Mouse (Mus musculus): ENCODE data around the gene Sohlh2. TPM values are rescaled to one million over a fixed set of nuclear protein-coding genes. Genes with fewer than 3 reads are reported as not detected.

Gene Sohlh2
- polyA plus RNA-seq, 1 experiment: 10.2 TPM

- no peaks in the 10 kb centered on the region for H3K36me3 ChIP-seq (ENCODE audit: control insufficient read depth, insufficient read depth, low read length)
- H3K4me1 ChIP-seq (ENCODE audit: control insufficient read depth, insufficient read depth, low read length): no peaks in the 10 kb centered on the region
- H3K4me3 ChIP-seq (ENCODE audit: control insufficient read depth, low read depth, low read length): no peak overlapping the region
- no peaks in the 10 kb centered on the region for H3K27me3 ChIP-seq (ENCODE audit: control insufficient read depth, insufficient read depth, low read length)
- no peak for TF ChIP-seq CTCF (IDR thresholded peaks at IDR 0.05; ENCODE audit: control insufficient read depth, insufficient read depth, insufficient replicate concordance, low read depth, low read length)
- no peak for TF ChIP-seq POLR2A (IDR thresholded peaks at IDR 0.05; ENCODE audit: control insufficient read depth, low read depth, low read length)
- H3K27ac ChIP-seq (ENCODE audit: control insufficient read depth, insufficient read depth, low read depth, low read length): no peak overlapping the region
Measured at GRCm38 (mm10) chr3:55206413-55206812, 24.6 kb downstream of the Sohlh2 start.

GRCm38 (mm10) chr3:55207665-55208064 lies 25.8 kb downstream of the Sohlh2 start:
- Histone ChIP-seq H3K4me1 (ENCODE audit: control insufficient read depth, insufficient read depth, low read length) (no peaks in the 10 kb centered on the region), H3K36me3 (ENCODE audit: control insufficient read depth, insufficient read depth, low read length) (no peaks in the 10 kb centered on the region), H3K4me3 (ENCODE audit: control insufficient read depth, low read depth, low read length) (no peak overlapping the region), H3K27ac (ENCODE audit: control insufficient read depth, insufficient read depth, low read depth, low read length) (no peak overlapping the region), H3K27me3 (ENCODE audit: control insufficient read depth, insufficient read depth, low read length) (no peaks in the 10 kb centered on the region)
- TF ChIP-seq POLR2A (IDR thresholded peaks at IDR 0.05; ENCODE audit: control insufficient read depth, low read depth, low read length) (no peak), CTCF (IDR thresholded peaks at IDR 0.05; ENCODE audit: control insufficient read depth, insufficient read depth, insufficient replicate concordance, low read depth, low read length) (no peak)

- TF ChIP-seq POLR2A (IDR thresholded peaks at IDR 0.05; ENCODE audit: control insufficient read depth, low read depth, low read length) (no peak), CTCF (IDR thresholded peaks at IDR 0.05; ENCODE audit: control insufficient read depth, insufficient read depth, insufficient replicate concordance, low read depth, low read length) (no peak)
- Histone ChIP-seq H3K4me3 (ENCODE audit: control insufficient read depth, low read depth, low read length) (no peak overlapping the region), H3K4me1 (ENCODE audit: control insufficient read depth, insufficient read depth, low read length) (no peaks in the 10 kb centered on the region), H3K27ac (ENCODE audit: control insufficient read depth, insufficient read depth, low read depth, low read length) (no peak overlapping the region), H3K27me3 (ENCODE audit: control insufficient read depth, insufficient read depth, low read length) (no peaks in the 10 kb centered on the region), H3K36me3 (ENCODE audit: control insufficient read depth, insufficient read depth, low read length) (no peaks in the 10 kb centered on the region)
Measured at GRCm38 (mm10) chr3:55212254-55212653, 30.4 kb downstream of the Sohlh2 start.

GRCm38 (mm10) chr3:55213785-55214184 lies 32.0 kb downstream of the Sohlh2 start:
- no peak for TF ChIP-seq POLR2A (IDR thresholded peaks at IDR 0.05; ENCODE audit: control insufficient read depth, low read depth, low read length)
- TF ChIP-seq CTCF (IDR thresholded peaks at IDR 0.05; ENCODE audit: control insufficient read depth, insufficient read depth, insufficient replicate concordance, low read depth, low read length): no peak
- Histone ChIP-seq H3K27ac (ENCODE audit: control insufficient read depth, insufficient read depth, low read depth, low read length) (no peak overlapping the region), H3K36me3 (ENCODE audit: control insufficient read depth, insufficient read depth, low read length) (no peaks in the 10 kb centered on the region), H3K4me3 (ENCODE audit: control insufficient read depth, low read depth, low read length) (no peak overlapping the region), H3K4me1 (ENCODE audit: control insufficient read depth, insufficient read depth, low read length) (no peaks in the 10 kb centered on the region), H3K27me3 (ENCODE audit: control insufficient read depth, insufficient read depth, low read length) (no peaks in the 10 kb centered on the region)

- Histone ChIP-seq H3K27ac (ENCODE audit: control insufficient read depth, insufficient read depth, low read depth, low read length) (no peak overlapping the region), H3K4me3 (ENCODE audit: control insufficient read depth, low read depth, low read length) (no peak overlapping the region), H3K36me3 (ENCODE audit: control insufficient read depth, insufficient read depth, low read length) (no peaks in the 10 kb centered on the region), H3K27me3 (ENCODE audit: control insufficient read depth, insufficient read depth, low read length) (no peaks in the 10 kb centered on the region), H3K4me1 (ENCODE audit: control insufficient read depth, insufficient read depth, low read length) (no peaks in the 10 kb centered on the region)
- no peak for TF ChIP-seq CTCF (IDR thresholded peaks at IDR 0.05; ENCODE audit: control insufficient read depth, insufficient read depth, insufficient replicate concordance, low read depth, low read length)
- TF ChIP-seq POLR2A (IDR thresholded peaks at IDR 0.05; ENCODE audit: control insufficient read depth, low read depth, low read length): no peak
Measured at GRCm38 (mm10) chr3:55214413-55214812, 32.6 kb downstream of the Sohlh2 start.

- Histone ChIP-seq H3K27ac (ENCODE audit: control insufficient read depth, insufficient read depth, low read depth, low read length) (no peak overlapping the region), H3K4me1 (ENCODE audit: control insufficient read depth, insufficient read depth, low read length) (no peaks in the 10 kb centered on the region), H3K4me3 (ENCODE audit: control insufficient read depth, low read depth, low read length) (no peak overlapping the region), H3K27me3 (ENCODE audit: control insufficient read depth, insufficient read depth, low read length) (no peaks in the 10 kb centered on the region), H3K36me3 (ENCODE audit: control insufficient read depth, insufficient read depth, low read length) (no peaks in the 10 kb centered on the region)
- TF ChIP-seq CTCF (IDR thresholded peaks at IDR 0.05; ENCODE audit: control insufficient read depth, insufficient read depth, insufficient replicate concordance, low read depth, low read length) (peak; percentile 66; the same call in 1 of the 2 replicates), POLR2A (IDR thresholded peaks at IDR 0.05; ENCODE audit: control insufficient read depth, low read depth, low read length) (no peak)
Measured at GRCm38 (mm10) chr3:55222502-55222901, 40.7 kb downstream of the Sohlh2 start.

GRCm38 (mm10) chr3:55223862-55224261 lies 42.0 kb downstream of the Sohlh2 start:
- H3K27ac ChIP-seq (ENCODE audit: control insufficient read depth, insufficient read depth, low read depth, low read length): no peak overlapping the region
- H3K36me3 ChIP-seq (ENCODE audit: control insufficient read depth, insufficient read depth, low read length): no peaks in the 10 kb centered on the region
- H3K4me3 ChIP-seq (ENCODE audit: control insufficient read depth, low read depth, low read length): no peak overlapping the region
- H3K4me1 ChIP-seq (ENCODE audit: control insufficient read depth, insufficient read depth, low read length): no peaks in the 10 kb centered on the region
- no peaks in the 10 kb centered on the region for H3K27me3 ChIP-seq (ENCODE audit: control insufficient read depth, insufficient read depth, low read length)
- TF ChIP-seq POLR2A (IDR thresholded peaks at IDR 0.05; ENCODE audit: control insufficient read depth, low read depth, low read length) (no peak), CTCF (IDR thresholded peaks at IDR 0.05; ENCODE audit: control insufficient read depth, insufficient read depth, insufficient replicate concordance, low read depth, low read length) (no peak)
